Mouse (Mus musculus) duodenum, adult 2 months (tissue): ENCODE results near the gene Scn2b. TPM values are rescaled to one million over a fixed set of nuclear protein-coding genes. Genes with fewer than 3 reads are reported as not detected.

Experiments
- polyA plus RNA-seq: library from polyadenylated mRNA; depleted of rRNA; stranded (reverse); fragments of >200 nt; gene quantifications from 2 replicates; pipeline ENCODE4 v1.2.3, GENCODE M21; 2012; ENCODE audit warnings: low replicate concordance; rRNA removed

Scn2b gene
- polyA plus RNA-seq: 0.71 and 0.75 TPM in 2 replicates

GRCm38 (mm10) chr9:45117741-45118431, at the start of gene Scn2b:
Scn2b (plus strand) TSS chr9:45117782.

GRCm38 (mm10) chr9:45079011-45079410, 38.6 kb upstream of the Scn2b start, which contains the start of gene Jaml:
Jaml (plus strand) TSS chr9:45079183.

GRCm38 (mm10) chr9:45138191-45139032, 20.8 kb downstream of the Scn2b start, which contains the start of gene Scn4b:
Scn4b (plus strand) TSS chr9:45138395.

Other genes starting within 250 kb of the Scn2b start
- gene Kmt2a, start 236.5 kb upstream of the Scn2b start, polyA plus RNA-seq: 4.2 and 8.4 TPM in 2 replicates
- 155 and 339 TPM in 2 replicates for gene Atp5l, start 197.0 kb upstream of the Scn2b start, polyA plus RNA-seq
- gene Ube4a, start 152.2 kb upstream of the Scn2b start, polyA plus RNA-seq: 3.0 and 4.0 TPM in 2 replicates
- gene Cd3g, start 137.4 kb upstream of the Scn2b start, polyA plus RNA-seq: 0.65 and 1.6 TPM in 2 replicates
- 0.64 and 2.9 TPM in 2 replicates for gene Cd3d, start 136.0 kb upstream of the Scn2b start, polyA plus RNA-seq
- gene Cd3e, start 108.2 kb upstream of the Scn2b start, polyA plus RNA-seq: 5.1 and 13.8 TPM in 2 replicates
- 7.6 and 16.9 TPM in 2 replicates for gene Mpzl2, start 78.0 kb upstream of the Scn2b start, polyA plus RNA-seq
- 1.5 and 2.1 TPM in 2 replicates for gene Mpzl3, start 62.6 kb upstream of the Scn2b start, polyA plus RNA-seq
- 1.2 TPM in 2 replicates for gene Jaml, start 38.6 kb upstream of the Scn2b start, polyA plus RNA-seq
- 0.05 TPM in 1 of 2 replicates, not detected in the other for gene Scn4b, start 20.6 kb downstream of the Scn2b start, polyA plus RNA-seq
- gene BC049352, start 64.2 kb downstream of the Scn2b start, polyA plus RNA-seq: 0.05 TPM in 1 of 2 replicates, not detected in the other
- gene Tmprss4, start 86.3 kb downstream of the Scn2b start, polyA plus RNA-seq: 46.7 and 62.2 TPM in 2 replicates
- gene Il10ra, start 151.4 kb downstream of the Scn2b start, polyA plus RNA-seq: 1.7 and 3.0 TPM in 2 replicates
- not detected in 2 replicates for gene Tmprss13, start 201.3 kb downstream of the Scn2b start, polyA plus RNA-seq